Mouse (Mus musculus): ENCODE data around the gene G3bp1. TPM values are rescaled to one million over a fixed set of nuclear protein-coding genes. Genes with fewer than 3 reads are reported as not detected.
A peak's percentile ranks its signal among the peaks of the same experiment; 100 is the strongest.

Gene G3bp1
- polyA plus RNA-seq, 1 experiment from 2014 or later, result 182 TPM

GRCm38 (mm10) chr11:55517666-55518065 lies 48.2 kb downstream of the G3bp1 start:
- H3K4me2 ChIP-seq, result no peak overlapping the region
- no peaks in the 10 kb centered on the region for H3K36me3 ChIP-seq (ENCODE audit: poor library complexity, severe bottlenecking)
- H3K9ac ChIP-seq, result no peak overlapping the region
- 0 out of 2 replicates have a peak, but pooled peaks cover 3% of the 10 kb centered on the region for H3K4me1 ChIP-seq
- WGBS, result 71% methylated on average over 5 of the region's 5 CpGs
- H3K4me3 ChIP-seq, result no peak overlapping the region
- no peak overlapping the region for H3K27ac ChIP-seq
- no peak for ATAC-seq
- H3K9me3 ChIP-seq (replicated peaks), result no peaks in the 10 kb centered on the region
- no peaks in the 10 kb centered on the region for H3K27me3 ChIP-seq

GRCm38 (mm10) chr11:55518806-55519674 lies 49.6 kb downstream of the G3bp1 start:
- Histone ChIP-seq H3K27me3 (no peaks in the 10 kb centered on the region), H3K4me3 (no peak overlapping the region), H3K9ac (no peak overlapping the region), H3K9me3 (replicated peaks) (no peaks in the 10 kb centered on the region), H3K4me1 (0 out of 2 replicates have a peak, but pooled peaks cover 3% of the 10 kb centered on the region), H3K36me3 (ENCODE audit: poor library complexity, severe bottlenecking) (no peaks in the 10 kb centered on the region), H3K27ac (no peak overlapping the region), H3K4me2 (no peak overlapping the region)
- 7% methylated on average over 9 of the region's 9 CpGs for WGBS
- ATAC-seq, result peak; percentile 77

- peaks cover 21% of the 10 kb centered on the region for H3K4me1 ChIP-seq
- H3K27ac ChIP-seq, result no peak overlapping the region
- no peaks in the 10 kb centered on the region for H3K27me3 ChIP-seq
- H3K4me3 ChIP-seq, result no peak overlapping the region
- H3K9me3 ChIP-seq (replicated peaks), result no peaks in the 10 kb centered on the region
- 92% methylated on average over 7 of the region's 7 CpGs for WGBS
- H3K4me2 ChIP-seq, result no peak overlapping the region
- H3K36me3 ChIP-seq (ENCODE audit: poor library complexity, severe bottlenecking), result no peaks in the 10 kb centered on the region
- no peak for ATAC-seq
- H3K9ac ChIP-seq, result no peak overlapping the region
Observed at GRCm38 (mm10) chr11:55530741-55531140, 61.3 kb downstream of the G3bp1 start.

GRCm38 (mm10) chr11:55533378-55533777 lies 63.9 kb downstream of the G3bp1 start:
- H3K27ac ChIP-seq, result peak overlapping the region; percentile 68

GRCm38 (mm10) chr11:55534766-55535165 lies 65.3 kb downstream of the G3bp1 start:
- H3K4me1 ChIP-seq, result peaks cover 21% of the 10 kb centered on the region
- no peaks in the 10 kb centered on the region for H3K9me3 ChIP-seq (replicated peaks)
- H3K27me3 ChIP-seq, result no peaks in the 10 kb centered on the region
- no peak overlapping the region for H3K4me2 ChIP-seq
- H3K36me3 ChIP-seq (ENCODE audit: poor library complexity, severe bottlenecking), result no peaks in the 10 kb centered on the region
- ATAC-seq, result no peak
- no peak overlapping the region for H3K27ac ChIP-seq
- 59% methylated on average over 2 of the region's 2 CpGs for WGBS
- no peak overlapping the region for H3K9ac ChIP-seq
- H3K4me3 ChIP-seq, result no peak overlapping the region

More at GRCm38 (mm10) chr11:55533378-55533777, 63.9 kb downstream of the G3bp1 start:
- H3K9me3 ChIP-seq (replicated peaks), result no peaks in the 10 kb centered on the region
- H3K9ac ChIP-seq, result no peak overlapping the region
- no peak overlapping the region for H3K4me3 ChIP-seq
- H3K36me3 ChIP-seq (ENCODE audit: poor library complexity, severe bottlenecking), result no peaks in the 10 kb centered on the region
- H3K4me1 ChIP-seq, result peaks cover 21% of the 10 kb centered on the region
- 35% methylated on average over 5 of the region's 5 CpGs for WGBS
- no peaks in the 10 kb centered on the region for H3K27me3 ChIP-seq
- peak overlapping the region; percentile 7; the same call in 1 of the 2 replicates for H3K4me2 ChIP-seq
- peak; percentile 81 for ATAC-seq

- H3K4me3 ChIP-seq, result no peak overlapping the region
- H3K9ac ChIP-seq, result no peak overlapping the region
- 71% methylated on average over 7 of the region's 7 CpGs for WGBS
- H3K9me3 ChIP-seq (replicated peaks), result 0 out of 2 replicates have a peak, but pooled peaks cover 4% of the 10 kb centered on the region
- no peaks in the 10 kb centered on the region for H3K4me1 ChIP-seq
- no peak for ATAC-seq
- no peaks in the 10 kb centered on the region for H3K27me3 ChIP-seq
- H3K4me2 ChIP-seq, result no peak overlapping the region
- no peak overlapping the region for H3K27ac ChIP-seq
- H3K36me3 ChIP-seq (ENCODE audit: poor library complexity, severe bottlenecking), result no peaks in the 10 kb centered on the region
Observed at GRCm38 (mm10) chr11:55542128-55542527, 72.6 kb downstream of the G3bp1 start.

- H3K9me3 ChIP-seq (replicated peaks), result 0 out of 2 replicates have a peak, but pooled peaks cover 4% of the 10 kb centered on the region
- no peak overlapping the region for H3K4me3 ChIP-seq
- no peak for ATAC-seq
- no peaks in the 10 kb centered on the region for H3K4me1 ChIP-seq
- WGBS, result 74% methylated on average over 4 of the region's 4 CpGs
- H3K27me3 ChIP-seq, result no peaks in the 10 kb centered on the region
- H3K9ac ChIP-seq, result no peak overlapping the region
- H3K36me3 ChIP-seq (ENCODE audit: poor library complexity, severe bottlenecking), result no peaks in the 10 kb centered on the region
- H3K27ac ChIP-seq, result no peak overlapping the region
- no peak overlapping the region for H3K4me2 ChIP-seq
Observed at GRCm38 (mm10) chr11:55542671-55543070, 73.2 kb downstream of the G3bp1 start.

GRCm38 (mm10) chr11:55545690-55546089 lies 76.2 kb downstream of the G3bp1 start:
- Histone ChIP-seq H3K4me1 (no peaks in the 10 kb centered on the region), H3K9me3 (replicated peaks) (0 out of 2 replicates have a peak, but pooled peaks cover 4% of the 10 kb centered on the region), H3K4me3 (no peak overlapping the region), H3K27me3 (no peaks in the 10 kb centered on the region), H3K27ac (no peak overlapping the region), H3K9ac (no peak overlapping the region), H3K4me2 (no peak overlapping the region), H3K36me3 (ENCODE audit: poor library complexity, severe bottlenecking) (no peaks in the 10 kb centered on the region)
- ATAC-seq, result no peak
- WGBS, result 83% methylated on average over 1 of the region's 1 CpGs

Small RNA genes within 50 kb of the gene (microRNA-seq; reads per million reads assigned to microRNA genes)
- not detected for gene Mir7652

Other genes starting within 250 kb of the G3bp1 start
- not detected in 2 replicates for gene Fat2, start 133.1 kb upstream of the G3bp1 start, polyA plus RNA-seq (2015; fragmentation: Nextera tagmentation; extraction: Ambion mirVana)
- gene Sparc, start 46.5 kb upstream of the G3bp1 start, polyA plus RNA-seq (2015; fragmentation: Nextera tagmentation; extraction: Ambion mirVana), result 273 and 289 TPM in 2 replicates
- 260 and 278 TPM in 2 replicates for gene Atox1, start 8.4 kb upstream of the G3bp1 start, polyA plus RNA-seq (2015; fragmentation: Nextera tagmentation; extraction: Ambion mirVana)
- not detected in 2 replicates for gene Glra1, start 138.5 kb downstream of the G3bp1 start, polyA plus RNA-seq (2015; fragmentation: Nextera tagmentation; extraction: Ambion mirVana)

Data from forebrain, embryonic 13.5 days (tissue).